Mouse (Mus musculus) CD4-positive, CD25-positive, alpha-beta regulatory T cell (primary cell): ENCODE measurements around the gene Nhlh2. TPM values are rescaled to one million over a fixed set of nuclear protein-coding genes. Genes with fewer than 3 reads are reported as not detected.

ENCODE experiments used
- polyA plus RNA-seq: library from polyadenylated mRNA; unstranded; fragments of 100-300 nt; shearing (Covaris generic); gene quantifications from one replicate; pipeline ENCODE4 v1.2.1, GENCODE M21; 2017

The Nhlh2 gene
- not detected for polyA plus RNA-seq

DNA sequence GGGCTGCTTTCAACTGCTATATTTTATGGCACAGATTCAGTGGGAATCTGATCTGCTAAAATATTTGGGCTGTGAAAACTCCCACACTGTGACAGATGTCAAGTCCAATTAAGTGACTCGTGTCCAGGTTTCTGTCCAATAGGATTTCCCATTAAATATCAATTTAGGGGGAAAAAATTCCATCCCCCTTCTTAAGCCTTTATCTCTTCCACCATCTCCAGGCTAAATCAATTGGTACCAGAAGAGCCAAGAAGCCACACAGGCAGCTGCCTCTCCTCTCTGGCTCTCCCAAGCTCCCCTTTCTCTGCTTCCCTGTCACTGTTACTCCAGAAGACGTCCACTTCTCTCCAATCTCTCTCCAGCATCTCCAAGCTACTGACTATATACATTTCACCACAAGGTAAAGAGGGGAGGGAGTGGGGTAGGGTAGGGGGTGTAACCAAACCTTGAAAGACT lies at the start of gene Nhlh2:
Gene Nhlh2 (plus strand): TSS at position 151 of the 456 bp plus-strand sequence.

Other genes starting within 250 kb of the Nhlh2 start
- gene Mab21l3, start 161.1 kb upstream of the Nhlh2 start, polyA plus RNA-seq, result not detected
- gene Slc22a15, start 85.6 kb upstream of the Nhlh2 start, polyA plus RNA-seq, result 8.5 TPM
- gene Casq2, start 76.3 kb downstream of the Nhlh2 start, polyA plus RNA-seq, result not detected
- gene Vangl1, start 194.6 kb downstream of the Nhlh2 start, polyA plus RNA-seq, result 0.26 TPM